Mouse (Mus musculus) T-helper 1 cell (primary cell): ENCODE measurements around the gene Umps.

Source experiments
- in situ Hi-C: fragments of 300-600 bp; cut with MboI, MseI; formaldehyde crosslinking; loops from one replicate; pipeline ENCODE4 v1.15.1; 2025; ENCODE audit warnings: high pct_unique_total_duplicates

Umps gene

GRCm38 (mm10) chr16:33931682-33932081 is 35.2 kb downstream of the Umps start:
- in situ Hi-C loops = no loop called here

- in situ Hi-C loops = no loop called here
Measured at GRCm38 (mm10) chr16:33930785-33931184, 36.1 kb downstream of the Umps start.

GRCm38 (mm10) chr16:33928788-33929462 is 37.9 kb downstream of the Umps start:
- in situ Hi-C loops = no loop called here

GRCm38 (mm10) chr16:33927263-33927824 is 39.5 kb downstream of the Umps start:
- in situ Hi-C loops = no loop called here

GRCm38 (mm10) chr16:33923758-33924157 is 43.1 kb downstream of the Umps start:
- in situ Hi-C loops = no loop called here

GRCm38 (mm10) chr16:33923001-33923316 is 43.9 kb downstream of the Umps start:
- in situ Hi-C loops = no loop called here

GRCm38 (mm10) chr16:33922111-33923000 is 44.5 kb downstream of the Umps start:
- in situ Hi-C loops = no loop called here

- in situ Hi-C loops = no loop called here
Measured at GRCm38 (mm10) chr16:33921514-33921913, 45.3 kb downstream of the Umps start.

- in situ Hi-C loops = loop anchor here (10.0 kb wide), 1 partner anchor 697 kb away; no protein-coding TSS in a partner anchor
Measured at GRCm38 (mm10) chr16:33917926-33918325, 48.9 kb downstream of the Umps start.

- in situ Hi-C loops = loop anchor here (10.0 kb wide), 1 partner anchor 697 kb away; no protein-coding TSS in a partner anchor
Measured at GRCm38 (mm10) chr16:33917390-33917789, 49.4 kb downstream of the Umps start.

- in situ Hi-C loops = loop anchor here (10.0 kb wide), 1 partner anchor 698 kb away; no protein-coding TSS in a partner anchor
Measured at GRCm38 (mm10) chr16:33916473-33917251, 50.2 kb downstream of the Umps start.

GRCm38 (mm10) chr16:33914997-33915396 is 51.8 kb downstream of the Umps start:
- in situ Hi-C loops = loop anchor here (10.0 kb wide), 1 partner anchor 700 kb away; no protein-coding TSS in a partner anchor

- in situ Hi-C loops = no loop called here
Measured at GRCm38 (mm10) chr16:33908239-33908638, 58.6 kb downstream of the Umps start.
